Mouse (Mus musculus): ENCODE data around the gene Il1rapl2. TPM values are rescaled to one million over a fixed set of nuclear protein-coding genes. Genes with fewer than 3 reads are reported as not detected.

The Il1rapl2 gene
- polyA plus RNA-seq, 1 experiment from 2014 or later = 1.4 TPM

GRCm38 (mm10) chrX:138433794-138434193, 863.4 kb downstream of the Il1rapl2 start:
- Histone ChIP-seq H3K36me3 (ENCODE audit: control insufficient read depth, insufficient read depth, low read length) (no peaks in the 10 kb centered on the region), H3K27ac (replicated peaks; ENCODE audit: low read depth, low read length) (no peak overlapping the region), H3K9ac (ENCODE audit: low read depth, low read length) (no peak overlapping the region), H3K27me3 (replicated peaks; ENCODE audit: control insufficient read depth, insufficient read depth, low read length) (no peaks in the 10 kb centered on the region), H3K4me2 (ENCODE audit: low read depth, low read length) (no peak overlapping the region), H3K4me1 (ENCODE audit: control insufficient read depth, insufficient read depth, low read length) (no peaks in the 10 kb centered on the region), H3K9me3 (ENCODE audit: control insufficient read depth, low read length) (no peaks in the 10 kb centered on the region), H3K4me3 (ENCODE audit: low read depth, low read length) (no peak overlapping the region)
- WGBS = 36% methylated on average over 2 of the region's 2 CpGs
- DNase-seq (ENCODE audit: low spot score) (no peak), ATAC-seq (ENCODE audit: low read depth) (no peak)

GRCm38 (mm10) chrX:138437939-138438338, 867.5 kb downstream of the Il1rapl2 start:
- H3K4me1 ChIP-seq (ENCODE audit: control insufficient read depth, insufficient read depth, low read length) = no peaks in the 10 kb centered on the region
- no peaks in the 10 kb centered on the region for H3K36me3 ChIP-seq (ENCODE audit: control insufficient read depth, insufficient read depth, low read length)
- 0 out of 2 replicates have a peak, but pooled peaks cover 3% of the 10 kb centered on the region for H3K27me3 ChIP-seq (replicated peaks; ENCODE audit: control insufficient read depth, insufficient read depth, low read length)
- no peak overlapping the region for H3K27ac ChIP-seq (replicated peaks; ENCODE audit: low read depth, low read length)
- H3K9me3 ChIP-seq (ENCODE audit: control insufficient read depth, low read length) = peaks cover 3% of the 10 kb centered on the region; the same call in 1 of the 2 replicates
- ATAC-seq (ENCODE audit: low read depth) (no peak), DNase-seq (ENCODE audit: low spot score) (no peak)
- H3K9ac ChIP-seq (ENCODE audit: low read depth, low read length) = no peak overlapping the region
- no peak overlapping the region for H3K4me2 ChIP-seq (ENCODE audit: low read depth, low read length)
- no peak overlapping the region for H3K4me3 ChIP-seq (ENCODE audit: low read depth, low read length)
- 73% methylated on average over 3 of the region's 3 CpGs for WGBS

- H3K4me2 ChIP-seq (ENCODE audit: low read depth, low read length) = no peak overlapping the region
- H3K9ac ChIP-seq (ENCODE audit: low read depth, low read length) = no peak overlapping the region
- H3K4me3 ChIP-seq (ENCODE audit: low read depth, low read length) = no peak overlapping the region
- DNase-seq (ENCODE audit: low spot score) = no peak
- H3K27me3 ChIP-seq (replicated peaks; ENCODE audit: control insufficient read depth, insufficient read depth, low read length) = no peaks in the 10 kb centered on the region
- no peak for ATAC-seq (ENCODE audit: low read depth)
- no peak overlapping the region for H3K27ac ChIP-seq (replicated peaks; ENCODE audit: low read depth, low read length)
- H3K9me3 ChIP-seq (ENCODE audit: control insufficient read depth, low read length) = no peaks in the 10 kb centered on the region
- H3K36me3 ChIP-seq (ENCODE audit: control insufficient read depth, insufficient read depth, low read length) = no peaks in the 10 kb centered on the region
- no peaks in the 10 kb centered on the region for H3K4me1 ChIP-seq (ENCODE audit: control insufficient read depth, insufficient read depth, low read length)
- 85% methylated on average over 2 of the region's 2 CpGs for WGBS
Measured at GRCm38 (mm10) chrX:138449856-138450255, 879.4 kb downstream of the Il1rapl2 start.

GRCm38 (mm10) chrX:138478488-138478887, 908.1 kb downstream of the Il1rapl2 start:
- no peak overlapping the region for H3K27ac ChIP-seq (replicated peaks; ENCODE audit: low read depth, low read length)
- H3K9ac ChIP-seq (ENCODE audit: low read depth, low read length) = no peak overlapping the region
- ATAC-seq (ENCODE audit: low read depth) (no peak), DNase-seq (ENCODE audit: low spot score) (peak; percentile 51)
- no peak overlapping the region for H3K4me3 ChIP-seq (ENCODE audit: low read depth, low read length)
- 0 out of 2 replicates have a peak, but pooled peaks cover 4% of the 10 kb centered on the region for H3K27me3 ChIP-seq (replicated peaks; ENCODE audit: control insufficient read depth, insufficient read depth, low read length)
- no peaks in the 10 kb centered on the region for H3K9me3 ChIP-seq (ENCODE audit: control insufficient read depth, low read length)
- no peaks in the 10 kb centered on the region for H3K4me1 ChIP-seq (ENCODE audit: control insufficient read depth, insufficient read depth, low read length)
- no peaks in the 10 kb centered on the region for H3K36me3 ChIP-seq (ENCODE audit: control insufficient read depth, insufficient read depth, low read length)
- WGBS = 66% methylated on average over 3 of the region's 3 CpGs
- no peak overlapping the region for H3K4me2 ChIP-seq (ENCODE audit: low read depth, low read length)

- DNase-seq (ENCODE audit: low spot score) (no peak), ATAC-seq (ENCODE audit: low read depth) (no peak)
- H3K27ac ChIP-seq (replicated peaks; ENCODE audit: low read depth, low read length) = no peak overlapping the region
- WGBS = 87% methylated on average over 1 of the region's 1 CpGs
- H3K27me3 ChIP-seq (replicated peaks; ENCODE audit: control insufficient read depth, insufficient read depth, low read length) = no peaks in the 10 kb centered on the region
- no peak overlapping the region for H3K4me2 ChIP-seq (ENCODE audit: low read depth, low read length)
- no peak overlapping the region for H3K9ac ChIP-seq (ENCODE audit: low read depth, low read length)
- no peak overlapping the region for H3K4me3 ChIP-seq (ENCODE audit: low read depth, low read length)
- no peaks in the 10 kb centered on the region for H3K4me1 ChIP-seq (ENCODE audit: control insufficient read depth, insufficient read depth, low read length)
- H3K9me3 ChIP-seq (ENCODE audit: control insufficient read depth, low read length) = no peaks in the 10 kb centered on the region
- no peaks in the 10 kb centered on the region for H3K36me3 ChIP-seq (ENCODE audit: control insufficient read depth, insufficient read depth, low read length)
Measured at GRCm38 (mm10) chrX:138500510-138500909, 930.1 kb downstream of the Il1rapl2 start.

- Histone ChIP-seq H3K4me1 (ENCODE audit: control insufficient read depth, insufficient read depth, low read length) (no peaks in the 10 kb centered on the region), H3K27ac (replicated peaks; ENCODE audit: low read depth, low read length) (no peak overlapping the region), H3K4me2 (ENCODE audit: low read depth, low read length) (no peak overlapping the region), H3K9me3 (ENCODE audit: control insufficient read depth, low read length) (no peaks in the 10 kb centered on the region), H3K9ac (ENCODE audit: low read depth, low read length) (no peak overlapping the region), H3K27me3 (replicated peaks; ENCODE audit: control insufficient read depth, insufficient read depth, low read length) (no peaks in the 10 kb centered on the region), H3K4me3 (ENCODE audit: low read depth, low read length) (no peak overlapping the region), H3K36me3 (ENCODE audit: control insufficient read depth, insufficient read depth, low read length) (no peaks in the 10 kb centered on the region)
- DNase-seq (ENCODE audit: low spot score) (no peak), ATAC-seq (ENCODE audit: low read depth) (no peak)
- WGBS = 64% methylated on average over 3 of the region's 3 CpGs
Measured at GRCm38 (mm10) chrX:138505049-138505448, 934.6 kb downstream of the Il1rapl2 start.

- no peaks in the 10 kb centered on the region for H3K36me3 ChIP-seq (ENCODE audit: control insufficient read depth, insufficient read depth, low read length)
- no peaks in the 10 kb centered on the region for H3K27me3 ChIP-seq (replicated peaks; ENCODE audit: control insufficient read depth, insufficient read depth, low read length)
- H3K4me2 ChIP-seq (ENCODE audit: low read depth, low read length) = no peak overlapping the region
- H3K9ac ChIP-seq (ENCODE audit: low read depth, low read length) = no peak overlapping the region
- H3K4me1 ChIP-seq (ENCODE audit: control insufficient read depth, insufficient read depth, low read length) = no peaks in the 10 kb centered on the region
- no peak overlapping the region for H3K4me3 ChIP-seq (ENCODE audit: low read depth, low read length)
- H3K9me3 ChIP-seq (ENCODE audit: control insufficient read depth, low read length) = no peaks in the 10 kb centered on the region
- ATAC-seq (ENCODE audit: low read depth) (no peak), DNase-seq (ENCODE audit: low spot score) (no peak)
- 74% methylated on average over 3 of the region's 3 CpGs for WGBS
- H3K27ac ChIP-seq (replicated peaks; ENCODE audit: low read depth, low read length) = no peak overlapping the region
Measured at GRCm38 (mm10) chrX:138620106-138620505, 1049.7 kb downstream of the Il1rapl2 start.

GRCm38 (mm10) chrX:138625311-138625710, 1054.9 kb downstream of the Il1rapl2 start:
- no peak overlapping the region for H3K4me3 ChIP-seq (ENCODE audit: low read depth, low read length)
- no peaks in the 10 kb centered on the region for H3K27me3 ChIP-seq (replicated peaks; ENCODE audit: control insufficient read depth, insufficient read depth, low read length)
- no peaks in the 10 kb centered on the region for H3K9me3 ChIP-seq (ENCODE audit: control insufficient read depth, low read length)
- no peak overlapping the region for H3K9ac ChIP-seq (ENCODE audit: low read depth, low read length)
- no peaks in the 10 kb centered on the region for H3K36me3 ChIP-seq (ENCODE audit: control insufficient read depth, insufficient read depth, low read length)
- ATAC-seq (ENCODE audit: low read depth) = no peak
- no peak overlapping the region for H3K27ac ChIP-seq (replicated peaks; ENCODE audit: low read depth, low read length)
- H3K4me1 ChIP-seq (ENCODE audit: control insufficient read depth, insufficient read depth, low read length) = no peaks in the 10 kb centered on the region
- DNase-seq (ENCODE audit: low spot score) = no peak
- no peak overlapping the region for H3K4me2 ChIP-seq (ENCODE audit: low read depth, low read length)

GRCm38 (mm10) chrX:138722372-138722771, 1152.0 kb downstream of the Il1rapl2 start:
- WGBS = 39% methylated on average over 1 of the region's 1 CpGs
- Histone ChIP-seq H3K36me3 (ENCODE audit: control insufficient read depth, insufficient read depth, low read length) (no peaks in the 10 kb centered on the region), H3K4me3 (ENCODE audit: low read depth, low read length) (no peak overlapping the region), H3K9me3 (ENCODE audit: control insufficient read depth, low read length) (no peaks in the 10 kb centered on the region), H3K27ac (replicated peaks; ENCODE audit: low read depth, low read length) (no peak overlapping the region), H3K9ac (ENCODE audit: low read depth, low read length) (no peak overlapping the region), H3K27me3 (replicated peaks; ENCODE audit: control insufficient read depth, insufficient read depth, low read length) (no peaks in the 10 kb centered on the region), H3K4me2 (ENCODE audit: low read depth, low read length) (no peak overlapping the region), H3K4me1 (ENCODE audit: control insufficient read depth, insufficient read depth, low read length) (no peaks in the 10 kb centered on the region)
- ATAC-seq (ENCODE audit: low read depth) (no peak), DNase-seq (ENCODE audit: low spot score) (peak; percentile 18)

Data from embryonic facial prominence, embryonic 14.5 days (tissue).